Mouse (Mus musculus) telencephalon, adult 2 months (tissue): Measurements from ENCODE around the gene Bcl2l12.

Source experiments
- DNase-seq: peaks from one replicate; pipeline ENCODE4 v3.0.0-alpha.2; 2011; ENCODE audit warnings: low read depth, low spot score

Gene Bcl2l12

GRCm38 (mm10) chr7:45017242-45018061 is 18.9 kb upstream of the Bcl2l12 start, which contains the start of gene Rras:
Rras (plus strand) TSS chr7:45017961.
- DNase-seq: peak; percentile 96

- no peak for DNase-seq
These were observed 18.2 kb upstream of the Bcl2l12 start for GRCm38 (mm10) chr7:45016761-45017160.

- DNase-seq: peak; percentile 99
These were observed 17.6 kb upstream of the Bcl2l12 start, which contains the start of gene Scaf1 for GRCm38 (mm10) chr7:45015957-45016612. Scaf1 (minus strand) TSS chr7:45016363.

- DNase-seq: no peak
These were observed 16.9 kb upstream of the Bcl2l12 start for GRCm38 (mm10) chr7:45015344-45015956.

GRCm38 (mm10) chr7:45014096-45014451 is 15.6 kb upstream of the Bcl2l12 start:
- no peak for DNase-seq

GRCm38 (mm10) chr7:45013366-45014095 is 15.0 kb upstream of the Bcl2l12 start:
- DNase-seq: no peak

GRCm38 (mm10) chr7:45012824-45013223 is 14.3 kb upstream of the Bcl2l12 start:
- no peak for DNase-seq

GRCm38 (mm10) chr7:45012011-45012410 is 13.5 kb upstream of the Bcl2l12 start:
- no peak for DNase-seq

- no peak for DNase-seq
These were observed 9.9 kb upstream of the Bcl2l12 start for GRCm38 (mm10) chr7:45008411-45008810.

GRCm38 (mm10) chr7:45007846-45008245 is 9.3 kb upstream of the Bcl2l12 start:
- no peak for DNase-seq

GRCm38 (mm10) chr7:45007141-45007540 is 8.6 kb upstream of the Bcl2l12 start:
- DNase-seq: no peak

- no peak for DNase-seq
These were observed 8.0 kb upstream of the Bcl2l12 start for GRCm38 (mm10) chr7:45006503-45006902.

- DNase-seq: no peak
These were observed 6.9 kb upstream of the Bcl2l12 start for GRCm38 (mm10) chr7:45005321-45005992.

- DNase-seq: no peak
These were observed 6.0 kb upstream of the Bcl2l12 start for GRCm38 (mm10) chr7:45004546-45004945.

- no peak for DNase-seq
These were observed 3.9 kb upstream of the Bcl2l12 start for GRCm38 (mm10) chr7:45002440-45002839.

GRCm38 (mm10) chr7:45000539-45001114 is 2.1 kb upstream of the Bcl2l12 start:
- no peak for DNase-seq

GRCm38 (mm10) chr7:44999753-45000152 is 1.2 kb upstream of the Bcl2l12 start:
- no peak for DNase-seq

- no peak for DNase-seq
These were observed 528 bp downstream of the Bcl2l12 start for GRCm38 (mm10) chr7:44997940-44998428.

- DNase-seq: peak; percentile 97
These were observed 1.1 kb downstream of the Bcl2l12 start, which contains the start of gene Irf3 for GRCm38 (mm10) chr7:44997231-44997939. Irf3 (plus strand) TSS chr7:44997648.

GRCm38 (mm10) chr7:44996672-44997071 is 1.8 kb downstream of the Bcl2l12 start:
- DNase-seq: no peak
